Mouse (Mus musculus) heart, postnatal 14 days (tissue): ENCODE data around the gene Atrn. TPM values are rescaled to one million over a fixed set of nuclear protein-coding genes. Genes with fewer than 3 reads are reported as not detected.

ENCODE experiments used
- DNase-seq, 2 experiments: peaks; one replicate each; pipeline ENCODE4 v3.0.0; 2021 to 2022
- intact Hi-C: fragments of 180-260 bp; cut with DNase I; formaldehyde crosslinking; loops from one replicate; pipeline ENCODE4 v1.15.1; 2025
- total RNA-seq, 2 experiments: library from RNA; stranded (reverse); gene quantifications; 2 replicates each; pipeline ENCODE4 v1.2.3; 2021

Gene Atrn
- total RNA-seq, 2 experiments from 2014 or later = 28.8 to 29.6 TPM

DNA sequence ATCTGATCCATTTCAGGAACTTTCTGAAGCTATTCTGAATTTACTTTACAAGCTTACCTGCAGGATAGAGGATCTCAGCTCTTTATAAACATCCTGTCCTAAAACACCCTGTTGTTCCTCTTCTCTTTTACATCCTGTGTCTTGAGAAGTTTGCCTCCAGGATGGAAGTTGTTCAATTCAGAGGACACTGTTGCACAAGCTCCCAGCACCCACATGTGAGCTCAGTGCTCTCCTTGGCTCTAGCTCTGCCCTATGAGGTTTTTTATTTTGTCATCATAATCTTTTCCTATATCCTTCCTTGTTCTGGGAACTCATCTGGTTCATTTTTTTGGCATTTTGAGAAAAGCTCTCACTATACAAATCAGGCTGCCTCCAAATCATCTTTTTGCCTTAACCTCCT, 130.5 kb downstream of the Atrn start:
- DNase-seq = no peak
- intact Hi-C loops = no loop called here

DNA sequence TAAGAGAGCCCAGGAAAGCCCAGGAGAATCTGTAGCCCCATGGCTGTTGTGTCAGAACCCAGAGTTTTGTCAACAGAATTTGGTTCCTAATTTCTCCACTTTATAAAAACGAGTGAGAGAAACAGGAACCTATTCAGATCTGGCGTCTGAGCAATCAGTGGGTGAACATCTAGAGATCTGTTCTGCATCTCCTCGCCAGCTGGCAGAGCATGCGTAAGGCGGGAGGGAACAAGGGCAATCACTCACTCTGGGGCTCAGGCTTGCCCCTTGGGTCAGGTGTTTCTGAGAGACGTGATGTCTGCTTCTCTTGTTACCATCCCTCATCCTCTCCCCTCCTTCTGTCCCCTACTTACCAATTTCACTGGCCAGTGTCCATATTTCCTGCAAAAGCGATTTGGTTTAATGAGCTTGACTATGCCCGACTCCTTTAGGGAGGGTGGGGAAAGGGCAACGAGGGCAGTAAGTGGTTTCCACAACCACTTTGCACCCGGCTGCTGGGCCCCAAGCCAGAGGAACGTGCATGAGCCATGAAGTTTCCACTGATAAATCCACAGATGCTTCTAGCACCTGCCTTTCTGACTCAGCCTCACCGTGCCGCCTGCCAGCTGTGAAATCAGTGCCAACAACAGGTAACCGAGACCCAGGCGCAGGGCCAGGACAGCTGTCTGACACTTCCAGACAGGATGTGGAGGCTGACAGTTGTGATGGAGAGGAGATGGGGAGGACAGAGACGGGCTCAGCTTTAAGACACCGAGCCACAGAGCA, 131.1 kb downstream of the Atrn start:
- peak; percentile 52 for DNase-seq
- intact Hi-C loops = no loop called here

DNA sequence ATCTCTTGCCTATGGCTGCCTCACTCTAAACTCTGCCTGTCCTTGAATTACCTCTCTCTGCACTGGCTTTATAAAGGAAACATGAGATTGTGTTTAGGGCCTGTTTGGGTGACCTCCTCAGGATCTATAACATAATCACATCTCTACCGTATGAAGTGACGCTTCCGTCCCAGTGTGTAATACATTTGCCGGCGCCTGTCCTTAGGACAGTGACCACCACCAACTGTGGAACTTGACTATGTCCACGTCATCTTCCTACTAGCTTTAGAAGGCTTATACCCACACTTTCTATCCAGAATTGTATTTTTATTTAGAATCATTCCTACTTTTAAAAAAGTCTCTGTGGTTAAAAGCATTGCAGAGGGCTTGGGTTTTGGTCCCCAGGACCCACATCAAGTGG, 131.9 kb downstream of the Atrn start:
- intact Hi-C loops = no loop called here
- DNase-seq = no peak

DNA sequence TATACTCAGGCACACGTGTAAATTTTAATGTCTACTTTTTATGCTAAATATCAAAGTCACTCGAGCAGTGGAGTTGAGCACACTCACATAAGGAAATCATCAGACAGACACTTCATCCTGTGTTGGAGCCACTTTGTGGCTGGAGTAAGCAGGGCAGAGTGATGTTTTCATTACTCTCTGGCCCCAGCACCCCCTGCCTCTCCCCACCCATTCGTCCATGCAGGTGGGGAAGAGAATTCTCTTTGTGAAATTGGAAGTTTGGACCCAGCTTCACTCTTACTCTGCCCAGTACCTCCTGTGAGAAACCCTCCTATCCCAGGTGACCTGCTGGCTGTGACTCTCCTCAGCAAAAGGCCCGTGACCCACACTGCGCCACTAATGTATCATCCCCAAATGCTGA, 132.4 kb downstream of the Atrn start:
- DNase-seq = no peak
- intact Hi-C loops = no loop called here

DNA sequence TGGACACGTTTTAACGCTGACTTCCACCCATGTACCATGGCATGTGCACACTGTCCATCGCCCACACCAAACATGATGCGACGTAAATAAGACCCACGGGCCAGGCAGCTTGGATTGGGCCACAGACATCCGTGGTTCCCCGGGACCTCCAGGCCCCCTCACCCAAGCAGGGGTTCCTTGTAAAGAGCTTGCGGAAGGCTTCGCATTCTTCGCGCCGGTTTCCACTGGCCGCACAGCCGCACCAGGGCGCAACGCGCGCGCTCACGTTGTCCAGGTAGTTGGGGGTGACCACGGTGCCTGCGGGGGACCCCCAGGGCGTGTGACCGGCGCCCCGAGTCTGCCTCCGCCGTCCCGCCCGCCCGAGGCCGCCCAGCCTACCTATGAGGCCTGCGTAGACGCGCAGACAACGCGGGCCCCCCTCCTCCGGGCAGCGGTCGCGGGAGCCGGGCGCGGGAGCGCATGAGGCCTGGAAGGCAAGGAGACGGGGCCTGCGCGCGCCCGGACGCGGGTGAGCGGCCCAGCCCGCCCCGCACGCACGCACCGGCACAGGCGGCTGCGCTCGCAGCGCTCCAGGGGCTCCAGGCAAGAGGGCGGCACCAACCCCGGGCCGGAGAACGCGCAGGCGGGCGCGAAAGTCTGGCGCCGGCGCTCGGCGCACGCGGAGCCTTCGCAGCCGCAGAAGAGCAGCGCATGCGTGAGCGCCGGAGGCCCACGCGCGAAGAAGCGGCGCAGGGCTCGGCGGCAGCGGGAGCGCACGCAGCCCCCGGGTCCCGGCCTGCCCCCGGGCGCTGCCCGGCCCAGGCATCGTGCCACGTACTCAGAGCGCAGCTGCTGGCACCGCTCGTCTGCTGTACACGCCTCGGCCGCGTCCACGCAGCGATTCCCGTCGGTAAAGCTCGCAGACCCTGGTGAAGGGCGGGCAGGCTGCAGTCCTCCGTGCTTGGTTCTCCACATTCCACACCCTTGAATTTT, 134.8 kb downstream of the Atrn start:
- intact Hi-C loops = no loop called here
- DNase-seq = peak; percentile 49 to 60

DNA sequence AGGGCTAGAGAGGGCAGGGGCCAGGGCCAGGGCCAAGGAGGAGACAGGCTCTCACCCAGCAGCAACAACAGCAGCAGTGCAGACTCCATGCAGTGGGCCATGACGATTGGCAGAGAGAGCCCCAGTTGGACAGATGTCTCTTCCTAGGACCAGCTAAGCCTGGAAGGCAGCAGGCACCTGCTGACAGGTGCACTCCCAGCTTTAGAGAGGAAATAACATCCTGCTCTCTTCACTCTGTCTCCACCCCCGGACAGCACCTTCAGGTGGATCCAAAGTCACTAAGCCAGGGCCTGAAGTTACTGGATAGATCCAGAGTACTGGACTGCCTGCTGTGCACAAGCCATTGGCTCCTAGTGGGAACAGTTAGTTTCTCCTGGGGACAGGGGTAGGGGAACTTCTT, 136.7 kb downstream of the Atrn start, which contains the start of gene Gfra4:
Gene Gfra4 (minus strand): TSS at position 101 of the 400 bp plus-strand sequence.
- intact Hi-C loops = no loop called here
- no peak for DNase-seq

DNA sequence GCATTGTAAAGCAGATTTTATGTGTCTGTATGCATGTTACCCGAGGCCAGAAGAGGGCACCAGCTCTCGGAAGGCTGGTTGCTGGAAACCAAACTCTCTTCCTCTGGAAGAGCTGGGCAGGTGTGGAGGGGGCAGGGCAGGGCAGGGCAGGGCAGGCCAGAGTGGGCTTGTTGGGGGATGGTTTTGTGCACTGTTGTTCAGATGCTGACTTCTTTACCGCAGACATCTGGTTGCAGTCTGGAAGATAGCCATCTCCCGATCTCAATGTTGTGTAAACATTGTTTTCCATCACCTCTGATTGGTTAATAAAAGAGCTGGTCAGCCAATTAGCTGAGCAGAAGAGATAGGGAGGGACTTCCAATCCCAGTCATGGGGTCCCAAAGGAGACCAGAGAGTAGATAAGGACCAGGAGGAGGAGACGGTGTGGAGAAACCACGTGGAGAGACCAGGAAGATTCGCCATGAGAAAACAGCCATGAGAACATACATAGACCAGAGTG, 138.1 kb downstream of the Atrn start:
- intact Hi-C loops = no loop called here
- DNase-seq = no peak

DNA sequence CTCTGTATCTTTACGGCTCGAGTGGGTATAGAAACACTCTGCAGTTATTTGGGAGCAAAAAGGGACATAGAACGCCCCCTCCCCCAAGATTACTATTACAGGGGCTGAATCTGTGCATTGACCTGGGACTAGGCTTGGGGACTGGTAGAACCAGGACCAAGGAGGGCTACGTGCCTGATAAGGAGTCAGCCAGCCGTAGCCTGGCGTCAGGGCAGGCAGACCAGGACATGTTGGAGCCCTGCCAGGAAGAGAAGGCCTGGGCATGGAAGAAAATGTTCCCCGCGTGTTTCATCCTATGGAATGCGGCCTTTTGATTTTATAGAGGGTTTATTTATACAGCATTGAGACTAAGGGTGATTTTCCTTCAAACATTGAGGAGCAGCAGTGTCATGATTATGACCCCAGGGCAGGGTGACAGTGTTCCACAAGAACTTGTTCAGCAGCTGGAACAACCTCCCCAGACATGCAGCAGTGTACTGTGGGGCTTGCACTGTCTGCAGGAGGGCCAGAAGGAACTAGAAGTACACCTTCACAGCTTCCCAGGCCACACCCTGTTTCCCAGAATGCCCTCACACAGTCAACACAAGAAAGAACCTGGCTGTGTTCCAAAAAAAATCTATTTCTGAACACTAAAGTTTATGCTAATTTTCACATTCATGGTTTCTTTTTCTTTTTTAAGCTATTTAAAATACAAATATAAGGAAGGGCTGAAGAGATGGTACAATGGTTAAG, 138.9 kb downstream of the Atrn start:
- intact Hi-C loops = no loop called here
- no peak for DNase-seq

DNA sequence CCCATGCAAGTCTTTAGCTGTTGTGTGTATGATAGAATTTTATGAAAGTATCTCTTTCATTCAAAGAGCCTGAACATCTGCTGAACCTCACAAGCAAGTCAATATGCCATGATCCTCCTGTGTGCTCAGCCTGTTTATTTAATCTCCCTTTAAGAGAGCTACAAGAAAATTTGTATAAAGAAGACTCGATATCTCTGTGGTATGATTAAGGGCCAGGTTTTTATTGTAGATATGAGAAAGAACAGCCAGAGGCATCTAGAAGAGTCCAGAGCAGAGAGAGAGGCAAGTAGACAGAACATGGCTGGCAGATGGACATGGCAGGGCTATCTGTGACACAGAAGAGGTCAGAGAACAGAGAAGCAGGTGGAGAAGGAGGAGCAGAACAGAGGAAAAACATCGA, 139.7 kb downstream of the Atrn start:
- intact Hi-C loops = no loop called here
- DNase-seq = no peak

DNA sequence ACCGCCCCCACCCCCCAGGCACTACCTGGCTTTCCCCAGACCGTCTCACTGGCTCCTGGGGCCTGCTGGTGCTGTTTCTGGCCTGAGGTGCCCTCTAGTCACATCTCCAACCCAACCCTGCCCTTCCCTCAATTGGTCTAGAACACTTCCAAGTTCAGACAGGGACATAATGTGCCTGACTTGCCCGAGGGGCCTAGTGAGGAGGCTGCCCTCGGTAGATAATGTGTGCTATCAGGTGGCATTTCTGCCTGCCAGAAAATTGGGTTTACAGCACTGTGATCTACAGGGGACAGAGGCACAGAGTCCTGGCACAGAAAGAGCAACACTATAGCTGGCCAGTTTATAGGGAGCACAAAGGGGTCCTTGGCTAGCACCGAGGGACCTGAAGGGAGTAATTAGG, 145.7 kb downstream of the Atrn start:
- intact Hi-C loops = loop anchor here (10.0 kb wide), 1 partner anchor 363 kb away; no protein-coding TSS in a partner anchor
- no peak for DNase-seq

DNA sequence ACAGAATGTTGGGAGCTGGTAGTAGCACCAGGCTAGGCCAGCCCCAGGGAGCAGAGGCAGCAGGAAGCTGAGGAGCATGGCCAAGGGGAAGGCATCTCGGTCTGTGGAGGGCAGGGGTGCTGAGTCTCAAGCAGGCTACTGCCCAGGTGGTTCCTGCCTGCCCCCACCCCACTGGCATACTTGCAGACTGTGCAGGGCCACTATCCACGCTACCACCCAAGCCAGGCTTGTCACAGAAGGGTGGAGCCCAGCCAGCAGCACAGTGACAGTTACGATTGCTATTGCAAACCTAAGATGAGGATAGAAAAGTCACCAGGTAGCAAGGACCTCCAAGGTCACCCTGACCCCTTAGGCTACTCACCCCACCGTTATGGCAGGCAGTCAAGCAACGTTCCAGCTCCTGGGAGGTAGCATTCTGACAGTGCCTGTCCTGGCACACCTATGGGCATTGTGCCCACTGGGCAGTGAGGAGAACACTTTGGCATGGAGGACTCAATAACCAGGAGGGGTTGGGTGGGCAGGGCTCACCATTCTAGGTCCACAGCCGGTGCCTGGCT, 146.6 kb downstream of the Atrn start:
- intact Hi-C loops = loop anchor here (10.0 kb wide), 1 partner anchor 362 kb away; no protein-coding TSS in a partner anchor
- DNase-seq = no peak

DNA sequence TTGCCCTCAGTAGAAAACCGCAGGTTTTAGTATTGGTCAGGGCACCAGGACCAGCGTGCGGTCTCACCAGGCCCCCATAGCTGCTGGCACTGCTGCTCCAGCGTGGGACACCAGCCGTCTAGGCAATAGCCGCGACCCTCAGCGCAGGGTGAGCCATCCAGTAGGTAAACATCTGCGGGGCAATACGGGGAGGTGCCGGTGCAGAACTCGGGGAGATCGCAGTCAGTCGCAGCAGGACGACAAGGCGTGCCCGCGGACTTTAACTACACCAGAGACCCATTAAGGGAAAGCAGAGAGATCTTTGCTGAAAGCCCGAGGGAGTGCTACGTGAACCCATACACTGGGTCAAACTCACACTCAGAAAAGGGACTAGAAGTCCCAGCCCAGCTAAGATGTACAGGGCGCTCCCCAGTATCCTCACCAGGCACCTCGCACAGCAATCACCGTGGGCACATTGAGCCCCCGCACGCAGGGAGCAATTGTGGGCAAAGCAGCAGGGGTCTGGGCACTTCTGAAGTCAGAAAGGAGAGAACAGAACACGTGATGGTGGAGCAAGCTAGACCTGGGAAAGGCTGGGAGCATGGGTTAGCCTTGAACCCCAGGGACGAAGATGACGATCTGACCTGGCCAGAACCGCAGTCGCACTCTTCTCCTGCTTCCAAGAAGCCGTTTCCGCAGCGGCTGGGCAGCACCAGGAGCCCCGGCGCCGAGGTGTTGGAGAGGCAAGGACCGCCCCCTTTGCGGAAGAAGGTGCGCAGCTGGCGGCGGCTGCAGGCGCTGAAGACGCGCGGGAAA, 147.8 kb downstream of the Atrn start:
- DNase-seq = no peak
- intact Hi-C loops = loop anchor here (10.0 kb wide), 1 partner anchor 361 kb away; no protein-coding TSS in a partner anchor

DNA sequence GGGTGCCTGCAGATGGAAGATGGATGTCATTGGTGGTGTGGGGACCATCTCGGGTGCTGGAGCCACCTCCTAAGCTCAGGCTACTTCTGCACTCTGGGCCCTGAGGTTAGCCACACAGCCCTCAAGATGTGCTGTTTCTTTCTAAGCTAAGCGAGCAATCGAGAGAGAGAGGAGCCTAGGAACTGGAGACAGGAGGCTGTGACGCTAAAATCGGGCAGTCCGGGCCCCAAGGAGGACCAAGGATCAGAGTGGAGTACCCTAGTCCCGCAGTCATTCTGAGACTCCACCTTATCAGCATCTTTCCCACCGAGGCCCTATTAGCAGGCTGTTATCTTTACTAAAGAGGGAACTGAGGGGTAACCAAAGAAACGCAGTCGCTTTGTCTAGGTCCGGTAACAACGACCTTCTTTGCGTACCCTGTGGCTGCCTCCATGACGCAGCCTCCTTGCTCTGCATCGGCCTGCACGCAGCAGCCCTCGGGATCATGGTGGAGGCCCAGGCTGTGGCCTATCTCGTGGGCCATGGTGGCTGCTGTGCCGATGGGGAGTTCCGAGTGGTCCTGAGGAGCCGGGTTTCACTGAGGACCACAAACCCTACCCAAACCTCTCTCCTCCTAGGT, 148.5 kb downstream of the Atrn start:
- no peak for DNase-seq
- intact Hi-C loops = loop anchor here (10.0 kb wide), 1 partner anchor 360 kb away; no protein-coding TSS in a partner anchor

DNA sequence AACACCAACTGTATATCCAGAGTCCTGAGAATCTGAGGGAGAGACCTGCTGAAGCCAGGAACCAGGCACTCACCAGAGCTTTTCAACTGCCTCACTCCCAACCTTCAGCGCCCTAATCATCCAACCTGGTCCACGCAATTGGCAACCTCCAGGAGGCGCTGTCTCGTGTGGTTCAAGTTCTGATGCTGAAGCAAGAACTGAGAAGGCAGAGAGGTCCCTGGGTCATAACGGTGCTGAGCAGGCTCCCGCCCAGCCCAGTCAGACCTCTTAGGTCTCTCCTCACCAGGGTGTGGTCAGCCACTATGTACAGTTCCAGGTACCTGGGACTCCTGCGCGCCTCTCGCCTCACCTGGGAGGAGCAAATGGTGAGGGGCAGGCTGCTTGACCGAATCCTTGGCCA, 149.3 kb downstream of the Atrn start:
- peak; percentile 63 to 76 for DNase-seq
- intact Hi-C loops = loop anchor here (10.0 kb wide), 1 partner anchor 359 kb away; no protein-coding TSS in a partner anchor

DNA sequence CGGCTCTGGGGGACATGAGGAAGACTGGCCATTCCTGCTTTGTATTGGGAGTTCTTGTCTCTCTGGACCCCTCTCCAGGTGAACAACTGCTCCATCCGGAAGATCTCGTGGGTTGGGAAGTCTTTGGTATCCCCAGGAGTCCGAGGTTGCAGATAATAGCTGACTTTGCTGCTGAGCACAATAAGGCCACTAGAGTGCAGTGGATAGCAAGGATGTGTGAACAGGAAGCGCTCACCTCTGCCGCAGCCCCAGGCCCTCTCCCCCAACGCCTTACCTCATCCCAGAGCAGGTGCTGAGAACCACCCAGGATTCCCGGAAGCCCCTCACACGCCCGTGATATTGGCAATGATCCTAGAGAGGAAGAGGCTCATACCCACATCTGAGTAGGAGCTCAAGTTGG, 149.9 kb downstream of the Atrn start:
- intact Hi-C loops = loop anchor here (10.0 kb wide), 1 partner anchor 359 kb away; no protein-coding TSS in a partner anchor
- DNase-seq = peak in 1 of 2 experiments; percentile 45

DNA sequence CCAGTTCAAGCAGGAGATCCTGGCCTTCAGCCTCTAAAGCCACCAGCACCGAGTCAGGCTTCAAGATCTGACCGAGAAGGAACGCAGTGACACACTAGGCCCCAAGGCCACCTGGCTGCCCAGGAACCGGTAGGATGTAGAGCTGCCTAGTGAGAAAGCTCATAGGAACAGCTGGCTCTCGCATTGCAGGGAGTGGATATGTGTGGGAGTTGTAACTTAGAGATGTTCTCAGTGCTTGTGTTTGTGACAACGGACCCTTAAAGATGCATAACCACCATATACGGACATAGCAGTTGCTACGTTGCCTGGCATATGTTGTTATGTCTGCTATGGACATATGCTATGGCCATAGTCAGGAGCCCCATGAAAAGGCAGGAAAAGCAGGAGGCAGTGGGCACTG, 152.4 kb downstream of the Atrn start:
- no peak for DNase-seq
- intact Hi-C loops = loop anchor here (2.0 to 10.0 kb wide), 2 partner anchors 32 to 356 kb away; no protein-coding TSS in a partner anchor

DNA sequence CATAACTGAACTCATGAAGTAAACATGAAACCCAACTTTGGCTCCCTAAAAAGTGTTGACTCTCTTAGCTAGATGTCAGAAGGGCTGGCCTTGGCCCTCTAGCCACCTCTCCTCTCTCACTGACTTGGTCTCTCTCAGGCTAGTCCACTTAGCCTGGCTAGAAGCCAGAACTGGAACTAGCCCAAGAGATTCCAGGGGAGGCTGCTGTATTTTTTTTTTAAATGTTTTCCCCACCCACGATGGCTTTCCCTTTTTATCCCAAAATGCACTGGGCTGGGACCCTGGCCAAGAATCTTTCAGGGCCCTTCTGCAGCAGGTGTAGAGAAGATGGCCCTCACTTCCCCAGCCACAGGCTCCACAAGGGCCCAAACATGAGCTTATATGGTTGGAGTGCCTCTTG, 153.1 kb downstream of the Atrn start:
- peak; percentile 73 to 87 for DNase-seq
- intact Hi-C loops = loop anchor here (2.0 to 10.0 kb wide), 2 partner anchors 31 to 355 kb away; no protein-coding TSS in a partner anchor

DNA sequence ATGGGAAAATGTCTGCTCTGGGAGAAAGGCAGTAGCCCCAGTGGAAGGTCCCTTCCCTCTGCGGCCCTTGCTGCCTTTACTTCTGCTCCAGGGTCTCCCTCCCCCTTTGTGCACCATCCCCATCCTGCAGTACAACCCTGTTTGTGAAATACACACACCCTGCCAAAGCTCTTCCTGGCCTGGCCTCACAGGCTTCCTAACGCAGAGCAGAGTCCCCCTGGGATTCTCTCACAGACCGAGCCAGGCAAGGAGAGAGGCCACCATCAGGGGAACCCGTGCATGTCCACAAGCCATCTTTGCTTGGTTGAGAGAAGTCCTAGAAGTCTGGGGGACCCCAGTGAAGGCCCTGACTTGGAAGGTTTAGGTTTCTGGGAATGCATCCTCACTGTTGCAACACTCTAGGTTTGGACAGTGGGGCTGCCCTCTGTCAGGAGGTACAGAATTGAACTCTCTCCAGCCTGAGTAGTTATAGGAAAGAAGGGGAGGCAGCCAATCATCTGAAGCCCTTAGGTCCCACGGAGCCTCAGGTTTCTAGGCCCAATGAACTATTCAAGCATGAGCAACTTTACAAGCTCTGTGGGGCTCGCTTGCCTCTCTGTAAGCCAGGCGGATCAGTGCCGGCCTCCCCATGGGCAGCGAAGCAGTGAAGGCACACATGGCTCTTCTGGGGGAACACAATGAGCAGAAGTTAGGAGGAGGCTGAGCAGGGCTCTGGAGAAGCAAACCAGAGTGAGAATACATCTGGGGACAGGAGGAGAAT, 153.7 kb downstream of the Atrn start:
- intact Hi-C loops = loop anchor here (2.0 to 10.0 kb wide), 2 partner anchors 31 to 355 kb away; no protein-coding TSS in a partner anchor
- DNase-seq = peak; percentile 47 to 60
